Mouse (Mus musculus): ENCODE data around the gene Gpr137c. TPM values are rescaled to one million over a fixed set of nuclear protein-coding genes. Genes with fewer than 3 reads are reported as not detected.

Gpr137c gene
- polyA plus RNA-seq, 1 experiment from 2014 or later: 6.3 TPM

DNA sequence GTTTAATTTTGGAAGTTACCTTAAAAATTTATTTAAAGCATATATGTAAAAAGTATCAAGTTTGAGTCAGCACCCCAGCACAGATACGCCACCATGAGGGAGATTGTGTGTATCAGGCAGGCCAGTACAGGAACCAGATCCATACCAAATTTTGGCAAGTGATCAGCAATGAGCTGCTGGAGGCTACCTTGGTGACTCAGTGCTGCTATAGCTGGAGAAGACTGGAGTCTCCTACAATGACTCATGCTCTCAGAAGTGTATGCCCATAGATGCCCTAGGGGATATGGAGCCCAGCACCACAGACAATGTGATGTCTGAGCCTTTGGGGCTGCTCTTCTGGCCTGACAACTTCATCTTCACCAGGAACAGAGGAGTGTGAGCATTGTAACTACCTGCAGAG, 8.1 kb upstream of the Gpr137c start:
- ATAC-seq (ENCODE audit: insufficient read depth, low FRiP score, low TSS enrichment): no peak
- H3K9ac ChIP-seq (ENCODE audit: low read length): no peak overlapping the region
- WGBS: 88% methylated on average over 1 of the region's 1 CpGs

DNA sequence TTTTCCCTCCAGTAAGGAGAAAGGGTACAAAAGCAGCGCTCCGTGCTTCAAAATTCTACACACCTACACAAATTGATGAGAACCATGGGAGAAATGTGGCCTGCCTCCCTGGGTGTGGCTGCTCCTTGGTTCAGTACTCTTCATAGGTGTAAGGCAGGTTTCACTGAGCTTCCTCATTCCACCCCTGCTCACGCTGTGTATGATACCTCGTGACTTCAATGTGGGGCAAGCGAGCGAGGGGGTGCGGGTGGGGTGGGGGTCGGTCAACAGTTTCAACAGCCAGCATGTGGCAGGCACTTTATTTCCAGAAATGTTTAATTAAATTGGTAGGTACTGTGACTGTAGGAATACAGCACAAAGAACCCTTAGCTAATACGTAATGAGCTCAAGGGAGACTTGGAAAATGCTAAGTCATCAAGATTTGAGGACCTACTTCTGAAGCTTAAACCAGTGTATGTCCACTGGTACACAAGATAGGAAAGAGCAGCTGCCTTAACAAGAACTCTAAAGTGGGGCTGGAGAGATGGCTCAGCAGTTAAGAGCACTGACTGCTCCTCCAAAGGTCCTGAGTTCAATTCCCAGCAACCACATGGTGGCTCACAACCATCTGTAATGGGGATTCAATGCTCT, 2.7 kb upstream of the Gpr137c start:
- 99% methylated on average over 9 of the region's 9 CpGs for WGBS
- Histone ChIP-seq H3K27me3 (ENCODE audit: control insufficient read depth, insufficient read depth, low read length) (no peaks in the 10 kb centered on the region), H3K9me3 (ENCODE audit: control insufficient read depth, low read length) (no peaks in the 10 kb centered on the region), H3K9ac (ENCODE audit: low read length) (no peak overlapping the region), H3K4me3 (ENCODE audit: low read depth, low read length) (no peak overlapping the region), H3K4me2 (ENCODE audit: low read depth) (no peak overlapping the region), H3K27ac (ENCODE audit: low read depth, low read length) (no peak overlapping the region), H3K4me1 (ENCODE audit: control insufficient read depth, insufficient read depth, low read length) (0 out of 2 replicates have a peak, but pooled peaks cover 2% of the 10 kb centered on the region), H3K36me3 (ENCODE audit: control insufficient read depth, insufficient read depth, low read length) (no peaks in the 10 kb centered on the region)
- no peak for ATAC-seq (ENCODE audit: insufficient read depth, low FRiP score, low TSS enrichment)
- DNase-seq (ENCODE audit: low spot score): no peak

More for the DNA sequence above, 8.1 kb upstream of the Gpr137c start:
- DNase-seq (ENCODE audit: low spot score): no peak
- Histone ChIP-seq H3K4me1 (ENCODE audit: control insufficient read depth, insufficient read depth, low read length) (no peaks in the 10 kb centered on the region), H3K36me3 (ENCODE audit: control insufficient read depth, insufficient read depth, low read length) (no peaks in the 10 kb centered on the region), H3K9me3 (ENCODE audit: control insufficient read depth, low read length) (no peaks in the 10 kb centered on the region), H3K4me2 (ENCODE audit: low read depth) (no peak overlapping the region), H3K4me3 (ENCODE audit: low read depth, low read length) (no peak overlapping the region), H3K27ac (ENCODE audit: low read depth, low read length) (no peak overlapping the region), H3K27me3 (ENCODE audit: control insufficient read depth, insufficient read depth, low read length) (no peaks in the 10 kb centered on the region)

DNA sequence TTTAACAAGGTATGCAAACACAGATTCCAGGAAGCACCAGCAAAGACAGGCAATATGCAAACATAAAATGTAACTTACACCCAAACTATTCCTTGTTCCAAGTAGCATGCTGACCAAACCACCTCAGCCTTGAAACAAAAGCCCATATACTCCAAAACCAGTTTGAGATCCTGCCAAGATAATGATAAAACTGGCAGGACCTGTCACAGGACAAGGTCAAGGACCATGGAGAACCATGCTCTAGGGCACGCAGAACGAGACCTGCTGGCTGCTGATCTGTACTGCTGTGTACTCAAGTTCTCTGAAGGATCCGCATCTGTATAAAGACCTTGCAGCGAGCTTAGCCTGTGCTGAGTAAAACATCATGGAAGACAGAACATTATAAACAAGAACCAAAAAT, 1.8 kb upstream of the Gpr137c start:
- ATAC-seq (ENCODE audit: insufficient read depth, low FRiP score, low TSS enrichment) (no peak), DNase-seq (ENCODE audit: low spot score) (no peak)
- no peak overlapping the region for H3K4me2 ChIP-seq (ENCODE audit: low read depth)
- H3K27me3 ChIP-seq (ENCODE audit: control insufficient read depth, insufficient read depth, low read length): no peaks in the 10 kb centered on the region
- H3K4me1 ChIP-seq (ENCODE audit: control insufficient read depth, insufficient read depth, low read length): 0 out of 2 replicates have a peak, but pooled peaks cover 2% of the 10 kb centered on the region
- H3K9ac ChIP-seq (ENCODE audit: low read length): no peak overlapping the region
- 93% methylated on average over 4 of the region's 4 CpGs for WGBS
- no peaks in the 10 kb centered on the region for H3K9me3 ChIP-seq (ENCODE audit: control insufficient read depth, low read length)
- no peak overlapping the region for H3K27ac ChIP-seq (ENCODE audit: low read depth, low read length)
- H3K36me3 ChIP-seq (ENCODE audit: control insufficient read depth, insufficient read depth, low read length): no peaks in the 10 kb centered on the region
- no peak overlapping the region for H3K4me3 ChIP-seq (ENCODE audit: low read depth, low read length)

DNA sequence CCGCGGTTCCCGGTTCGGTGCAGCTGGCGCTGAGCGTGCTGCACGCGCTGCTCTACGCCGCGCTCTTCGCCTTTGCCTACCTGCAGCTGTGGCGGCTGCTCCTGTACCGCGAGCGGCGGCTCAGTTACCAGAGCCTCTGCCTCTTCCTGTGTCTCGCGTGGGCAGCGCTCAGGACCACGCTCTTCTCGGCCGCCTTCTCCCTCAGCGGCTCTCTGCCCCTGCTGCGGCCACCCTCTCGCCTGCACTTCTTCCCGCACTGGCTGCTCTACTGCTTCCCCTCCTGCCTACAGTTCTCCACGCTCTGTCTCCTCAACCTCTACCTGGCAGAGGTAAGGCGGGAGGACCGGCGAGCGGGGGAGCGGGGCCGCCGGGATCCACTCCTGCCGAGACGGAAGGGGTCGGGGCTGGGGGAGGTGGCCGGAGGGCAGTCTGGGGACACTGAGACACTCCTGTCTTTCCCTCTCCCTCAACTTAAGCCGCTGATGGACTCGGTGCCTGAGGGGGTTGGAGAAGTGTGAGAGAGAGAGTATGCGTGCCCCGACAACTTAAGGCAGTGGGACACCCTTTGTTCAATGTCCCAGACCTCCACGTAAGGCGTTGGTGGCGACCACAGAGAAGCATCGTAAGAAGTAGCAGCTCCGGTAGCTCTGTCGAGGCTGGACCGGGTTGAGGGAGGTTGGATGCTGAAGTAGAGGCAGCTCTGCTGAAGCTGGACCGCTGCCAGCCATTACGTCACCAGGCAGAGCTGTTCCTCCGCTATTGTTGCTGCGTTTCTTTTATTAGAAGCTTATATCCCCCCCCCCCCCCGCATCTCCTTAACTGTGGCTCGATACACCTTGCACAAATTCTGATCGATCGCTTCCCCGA, 806 bp downstream of the Gpr137c start, which contains the start of gene Txndc16:
TSS of gene Txndc16 (minus strand) at position 239 of the 867 bp plus-strand sequence.
- peak; percentile 33 for ATAC-seq (ENCODE audit: insufficient read depth, low FRiP score, low TSS enrichment)

DNA sequence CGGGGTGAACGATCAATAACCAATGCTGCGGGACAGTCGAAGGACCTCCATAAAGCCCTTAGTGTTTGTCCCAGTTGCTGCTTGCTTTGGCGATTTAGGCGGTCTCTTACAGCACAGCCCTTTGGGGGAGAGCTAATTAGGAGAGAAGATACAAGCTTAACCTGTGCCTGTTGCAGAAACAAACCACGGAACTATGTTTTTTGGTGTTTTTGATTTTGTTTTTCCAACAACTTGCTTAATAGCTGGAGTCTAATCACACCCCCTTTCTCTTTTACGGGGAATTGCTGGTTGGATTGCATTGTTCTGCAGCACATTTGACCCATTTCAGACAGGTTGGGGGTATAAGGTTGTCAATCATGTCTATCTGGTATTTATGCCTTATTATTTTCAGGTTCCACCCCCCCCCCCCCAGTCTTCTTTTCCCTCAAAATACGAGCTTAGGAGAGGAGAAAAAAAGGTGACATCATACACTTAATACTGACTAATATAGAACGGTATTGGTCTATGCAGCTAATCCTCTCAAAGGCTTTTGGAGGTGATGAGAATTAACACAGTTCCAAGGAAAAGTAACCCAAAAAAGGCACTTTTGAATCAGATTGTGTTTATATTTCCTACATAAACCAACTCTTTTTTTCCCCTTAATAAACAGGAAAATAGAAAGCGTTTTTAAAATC, 1.6 kb downstream of the Gpr137c start:
- DNase-seq (ENCODE audit: low spot score): no peak
- H3K27me3 ChIP-seq (ENCODE audit: control insufficient read depth, insufficient read depth, low read length): no peaks in the 10 kb centered on the region
- 12% methylated on average over 11 of the region's 11 CpGs for WGBS

More for the DNA sequence above, 806 bp downstream of the Gpr137c start, which contains the start of gene Txndc16:
- WGBS: under 1% methylated on average over 59 of the region's 59 CpGs
- H3K27ac ChIP-seq (ENCODE audit: low read depth, low read length): peak within 1 kb of the TSS; percentile 95
- peak within 1 kb of the TSS; percentile 95 for H3K9ac ChIP-seq (ENCODE audit: low read length)
- no peaks in the 10 kb centered on the region for H3K9me3 ChIP-seq (ENCODE audit: control insufficient read depth, low read length)
- no peaks in the 10 kb centered on the region for H3K27me3 ChIP-seq (ENCODE audit: control insufficient read depth, insufficient read depth, low read length)
- H3K36me3 ChIP-seq (ENCODE audit: control insufficient read depth, insufficient read depth, low read length): no peaks in the 10 kb centered on the region
- 0 out of 2 replicates have a peak, but pooled peaks cover 2% of the 10 kb centered on the region for H3K4me1 ChIP-seq (ENCODE audit: control insufficient read depth, insufficient read depth, low read length)
- H3K4me2 ChIP-seq (ENCODE audit: low read depth): peak within 1 kb of the TSS; percentile 83
- peak within 1 kb of the TSS; percentile 86 for H3K4me3 ChIP-seq (ENCODE audit: low read depth, low read length)
- peak; percentile 82 for DNase-seq (ENCODE audit: low spot score)

DNA sequence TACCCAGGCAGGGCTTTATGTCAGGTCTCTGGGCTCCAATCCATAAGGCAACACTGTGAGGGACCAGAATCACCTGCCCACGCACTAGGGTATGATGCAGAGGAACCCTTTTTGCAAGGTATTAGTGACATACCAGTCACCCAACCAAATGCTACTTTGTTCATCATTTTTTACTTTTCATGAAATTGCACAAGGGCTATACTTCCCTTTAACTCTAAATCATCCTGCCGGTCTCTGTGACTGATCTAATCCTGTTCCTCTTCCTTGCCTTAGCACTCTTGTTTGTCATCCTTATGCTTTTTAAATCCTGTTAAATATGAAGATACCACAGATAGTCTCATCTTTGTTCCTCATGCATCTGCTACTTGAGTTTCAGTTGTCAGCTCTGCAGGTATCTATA, 19.5 kb downstream of the Gpr137c start:
- Histone ChIP-seq H3K4me3 (ENCODE audit: low read depth, low read length) (no peak overlapping the region), H3K9ac (ENCODE audit: low read length) (no peak overlapping the region), H3K27ac (ENCODE audit: low read depth, low read length) (no peak overlapping the region), H3K4me1 (ENCODE audit: control insufficient read depth, insufficient read depth, low read length) (no peaks in the 10 kb centered on the region), H3K36me3 (ENCODE audit: control insufficient read depth, insufficient read depth, low read length) (no peaks in the 10 kb centered on the region), H3K9me3 (ENCODE audit: control insufficient read depth, low read length) (no peaks in the 10 kb centered on the region), H3K27me3 (ENCODE audit: control insufficient read depth, insufficient read depth, low read length) (no peaks in the 10 kb centered on the region), H3K4me2 (ENCODE audit: low read depth) (no peak overlapping the region)
- no peak for DNase-seq (ENCODE audit: low spot score)
- ATAC-seq (ENCODE audit: insufficient read depth, low FRiP score, low TSS enrichment): no peak
- WGBS: 83% methylated on average over 2 of the region's 2 CpGs

More for the DNA sequence above, 1.6 kb downstream of the Gpr137c start:
- peak overlapping the region; percentile 86 for H3K4me3 ChIP-seq (ENCODE audit: low read depth, low read length)
- H3K4me1 ChIP-seq (ENCODE audit: control insufficient read depth, insufficient read depth, low read length): 0 out of 2 replicates have a peak, but pooled peaks cover 2% of the 10 kb centered on the region
- H3K9me3 ChIP-seq (ENCODE audit: control insufficient read depth, low read length): no peaks in the 10 kb centered on the region
- H3K36me3 ChIP-seq (ENCODE audit: control insufficient read depth, insufficient read depth, low read length): no peaks in the 10 kb centered on the region
- H3K9ac ChIP-seq (ENCODE audit: low read length): peak overlapping the region; percentile 95
- H3K4me2 ChIP-seq (ENCODE audit: low read depth): peak overlapping the region; percentile 82
- H3K27ac ChIP-seq (ENCODE audit: low read depth, low read length): peak overlapping the region; percentile 95
- ATAC-seq (ENCODE audit: insufficient read depth, low FRiP score, low TSS enrichment): no peak

DNA sequence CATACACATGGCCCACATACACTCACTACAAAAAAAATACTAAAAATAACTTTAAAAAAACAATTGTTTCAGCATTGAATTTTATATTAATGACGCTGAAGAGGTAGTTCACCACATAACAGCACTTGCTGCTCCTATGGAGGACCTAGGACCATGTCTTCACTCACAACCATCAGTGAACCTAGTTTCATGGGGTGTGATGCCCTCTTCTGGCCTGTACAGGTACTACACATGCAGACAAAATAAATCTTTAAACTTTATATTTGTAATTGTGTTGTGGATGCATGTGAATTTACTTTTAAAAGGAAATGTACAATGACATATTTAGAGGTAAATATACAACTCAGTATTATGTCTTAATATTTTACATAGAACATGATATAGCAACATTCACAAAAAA, 22.1 kb downstream of the Gpr137c start:
- Histone ChIP-seq H3K4me2 (ENCODE audit: low read depth) (no peak overlapping the region), H3K27ac (ENCODE audit: low read depth, low read length) (no peak overlapping the region), H3K4me1 (ENCODE audit: control insufficient read depth, insufficient read depth, low read length) (no peaks in the 10 kb centered on the region), H3K27me3 (ENCODE audit: control insufficient read depth, insufficient read depth, low read length) (no peaks in the 10 kb centered on the region), H3K4me3 (ENCODE audit: low read depth, low read length) (no peak overlapping the region), H3K36me3 (ENCODE audit: control insufficient read depth, insufficient read depth, low read length) (no peaks in the 10 kb centered on the region), H3K9ac (ENCODE audit: low read length) (no peak overlapping the region), H3K9me3 (ENCODE audit: control insufficient read depth, low read length) (no peaks in the 10 kb centered on the region)
- WGBS: 35% methylated on average over 1 of the region's 1 CpGs
- ATAC-seq (ENCODE audit: insufficient read depth, low FRiP score, low TSS enrichment) (no peak), DNase-seq (ENCODE audit: low spot score) (no peak)

DNA sequence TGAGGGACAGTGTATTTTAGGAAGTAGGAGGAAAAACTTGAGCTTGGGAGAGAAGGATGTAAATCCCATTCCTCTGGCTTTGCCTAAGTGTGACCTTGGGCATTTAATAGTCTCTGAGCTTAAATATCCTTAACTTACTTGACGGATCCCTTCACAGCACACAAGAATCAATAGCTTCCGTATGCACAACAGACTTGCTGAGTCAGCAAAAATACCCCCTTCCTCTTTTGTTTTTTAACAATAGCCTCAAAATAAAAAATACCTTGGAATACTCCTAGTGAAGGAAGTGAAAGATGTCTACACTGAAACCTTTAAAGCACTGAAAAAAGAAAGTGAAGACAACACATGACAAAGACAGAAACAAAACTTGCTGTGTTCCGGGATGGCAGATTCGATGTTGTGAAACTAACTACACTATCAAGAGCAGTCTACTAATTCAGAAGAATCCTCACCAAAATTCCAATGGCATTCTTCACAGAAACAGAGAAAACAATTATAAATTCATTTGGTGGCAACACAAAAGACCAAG, 32.1 kb downstream of the Gpr137c start:
- Histone ChIP-seq H3K4me3 (ENCODE audit: low read depth, low read length) (no peak overlapping the region), H3K9ac (ENCODE audit: low read length) (no peak overlapping the region), H3K4me1 (ENCODE audit: control insufficient read depth, insufficient read depth, low read length) (no peaks in the 10 kb centered on the region), H3K27ac (ENCODE audit: low read depth, low read length) (no peak overlapping the region), H3K9me3 (ENCODE audit: control insufficient read depth, low read length) (no peaks in the 10 kb centered on the region), H3K4me2 (ENCODE audit: low read depth) (no peak overlapping the region), H3K27me3 (ENCODE audit: control insufficient read depth, insufficient read depth, low read length) (no peaks in the 10 kb centered on the region), H3K36me3 (ENCODE audit: control insufficient read depth, insufficient read depth, low read length) (no peaks in the 10 kb centered on the region)
- ATAC-seq (ENCODE audit: insufficient read depth, low FRiP score, low TSS enrichment) (no peak), DNase-seq (ENCODE audit: low spot score) (no peak)
- 91% methylated on average over 4 of the region's 4 CpGs for WGBS

Measured in neural tube, embryonic 11.5 days (tissue).